Mouse (Mus musculus) kidney, embryonic 15.5 days (tissue): ENCODE measurements around the gene Aicda. TPM values are rescaled to one million over a fixed set of nuclear protein-coding genes. Genes with fewer than 3 reads are reported as not detected.
"Not testable (repeated sequence)": the region's sequence is repeated elsewhere in the genome, so short reads cannot be mapped to it uniquely, and the experiment has no call there.

Experiments
- ATAC-seq: fragments of 200-750 bp; cut with Nextera tagmentation; replicated peaks from 2 replicates; pipeline ENCODE4 v1.8.0; 2017; ENCODE audit warnings: moderate TSS enrichment; ENCODE audit not compliant: low FRiP score
- H3K27ac ChIP-seq: fragments of 300-500 bp; sonication (generic); 2 replicates; pipeline ENCODE4 v1.5.1; 2015; ENCODE audit warnings: mild to moderate bottlenecking, inconsistent platforms
- H3K27me3 ChIP-seq: fragments of 300-500 bp; sonication (generic); 2 replicates; pipeline ENCODE4 v1.6.1; 2015; ENCODE audit warnings: inconsistent platforms
- H3K36me3 ChIP-seq: fragments of 300-500 bp; sonication (generic); 2 replicates; pipeline ENCODE4 v1.6.1; 2015; ENCODE audit warnings: inconsistent platforms
- H3K4me1 ChIP-seq: fragments of 300-500 bp; sonication (generic); 2 replicates; pipeline ENCODE4 v1.6.1; 2015; ENCODE audit warnings: inconsistent platforms
- H3K4me2 ChIP-seq: fragments of 300-500 bp; sonication (generic); 2 replicates; pipeline ENCODE4 v1.6.1; 2015; ENCODE audit warnings: moderate library complexity, mild to moderate bottlenecking, inconsistent platforms
- H3K4me3 ChIP-seq: fragments of 300-500 bp; sonication (generic); replicated peaks from 2 replicates; pipeline ENCODE4 v1.5.1; 2015; ENCODE audit warnings: mild to moderate bottlenecking, inconsistent platforms
- H3K9ac ChIP-seq: fragments of 300-500 bp; sonication (generic); 2 replicates; pipeline ENCODE4 v1.6.1; 2015; ENCODE audit warnings: mild to moderate bottlenecking, inconsistent platforms
- H3K9me3 ChIP-seq: fragments of 300-500 bp; sonication (generic); replicated peaks from 2 replicates; pipeline ENCODE4 v1.6.1; 2016; ENCODE audit warnings: inconsistent platforms
- WGBS: fragments of 180-500 bp; shearing (Covaris S2); methylation state at CpG from one replicate; pipeline ENCODE4 v1.1.7; 2015; ENCODE audit warnings: mixed read lengths; 5-methylcytosine and 5-hydroxymethylcytosine counted together
- polyA plus RNA-seq: library from polyadenylated mRNA; unstranded; fragments of >200 nt; fragmentation: Nextera tagmentation; extraction: Ambion mirVana; gene quantifications from 2 replicates; pipeline ENCODE4 v1.2.1, GENCODE M21; 2015

Gene Aicda
- polyA plus RNA-seq: not detected in 2 replicates

DNA sequence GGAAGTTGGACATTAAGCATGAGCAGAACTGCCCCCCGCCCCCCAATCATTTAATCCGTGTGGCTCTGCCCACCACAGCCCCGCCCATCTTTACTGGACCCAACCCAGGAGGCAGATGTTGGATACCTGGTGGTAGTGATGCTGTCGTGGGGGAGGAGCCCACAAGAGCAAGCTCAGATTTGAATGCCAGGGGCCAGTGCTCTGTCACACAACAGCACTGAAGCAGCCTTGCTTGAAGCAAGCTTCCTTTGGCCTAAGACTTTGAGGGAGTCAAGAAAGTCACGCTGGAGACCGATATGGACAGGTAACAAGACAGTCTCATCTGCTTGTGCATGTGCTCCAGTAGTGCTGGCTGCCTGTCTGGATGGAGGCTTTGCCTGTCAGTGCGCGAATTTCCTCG is at the start of gene Aicda:
Gene Aicda (plus strand): TSS at position 196 of the 400 bp plus-strand sequence.
- WGBS: 54% methylated on average over 9 of the region's 9 CpGs
- Histone ChIP-seq H3K9ac (no peak within 1 kb of the TSS), H3K9me3 (no peaks in the 10 kb centered on the region), H3K36me3 (no peaks in the 10 kb centered on the region), H3K27ac (no peak within 1 kb of the TSS), H3K4me2 (no peak within 1 kb of the TSS), H3K4me1 (peaks cover 5% of the 10 kb centered on the region; the same call in 1 of the 2 replicates), H3K4me3 (no peak within 1 kb of the TSS), H3K27me3 (0 out of 2 replicates have a peak, but pooled peaks cover 8% of the 10 kb centered on the region)
- ATAC-seq: no peak

DNA sequence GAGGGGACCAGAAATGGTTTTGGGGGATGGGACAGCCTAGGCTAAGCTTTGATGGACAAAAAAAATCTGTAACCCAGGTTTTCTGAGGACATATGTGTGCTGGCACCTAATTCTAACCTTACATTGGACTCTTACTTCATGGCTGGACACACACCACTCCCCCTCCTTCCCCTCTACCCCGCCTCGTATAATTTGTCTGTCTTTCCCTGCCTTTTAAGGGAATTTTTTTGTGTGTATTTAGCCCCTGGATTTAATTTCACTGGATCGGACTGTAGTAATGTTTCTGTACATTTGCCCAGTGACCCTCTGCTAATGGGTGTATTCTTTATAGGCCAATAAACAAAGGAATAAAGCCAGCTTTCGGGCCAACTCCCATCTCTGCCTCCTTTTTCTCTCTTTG is 48.6 kb upstream of the Aicda start:
- no peak overlapping the region for H3K4me3 ChIP-seq
- H3K27ac ChIP-seq: no peak overlapping the region
- no peak overlapping the region for H3K9ac ChIP-seq
- peaks cover 9% of the 10 kb centered on the region for H3K4me1 ChIP-seq
- H3K4me2 ChIP-seq: no peak overlapping the region
- no peaks in the 10 kb centered on the region for H3K27me3 ChIP-seq
- H3K9me3 ChIP-seq: no peaks in the 10 kb centered on the region
- WGBS: 36% methylated on average over 4 of the region's 4 CpGs
- H3K36me3 ChIP-seq: no peaks in the 10 kb centered on the region
- ATAC-seq: 0 out of 2 replicates have a peak, but pooled peaks have one; percentile 43

DNA sequence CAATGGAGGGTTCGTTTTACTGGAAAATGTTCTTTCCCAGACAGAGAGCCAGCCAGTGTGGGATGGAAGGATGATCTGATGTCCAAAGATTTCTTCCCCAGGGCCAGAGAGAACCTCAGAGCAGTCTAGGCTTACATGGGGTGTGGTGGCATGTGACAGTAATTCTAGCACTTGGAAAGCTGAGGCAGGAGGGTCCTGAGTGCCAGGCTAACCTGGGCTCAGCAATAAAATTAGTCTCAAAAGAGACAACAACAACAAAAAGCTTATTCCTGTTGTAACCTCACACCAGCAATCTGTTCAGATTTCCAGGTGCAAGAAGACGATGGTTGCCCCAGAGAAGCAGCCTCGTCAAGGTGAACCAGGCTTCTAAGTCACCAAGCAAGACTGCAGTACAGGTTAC is 48.1 kb upstream of the Aicda start, which contains the start of gene Mfap5:
Gene Mfap5 (plus strand): TSS at position 301 of the 400 bp plus-strand sequence.
- H3K4me3 ChIP-seq: no peak within 1 kb of the TSS
- ATAC-seq: no peak
- H3K9ac ChIP-seq: no peak within 1 kb of the TSS
- no peak within 1 kb of the TSS for H3K27ac ChIP-seq
- peaks cover 9% of the 10 kb centered on the region for H3K4me1 ChIP-seq
- 87% methylated on average over 3 of the region's 3 CpGs for WGBS
- no peaks in the 10 kb centered on the region for H3K27me3 ChIP-seq
- no peaks in the 10 kb centered on the region for H3K9me3 ChIP-seq
- H3K4me2 ChIP-seq: no peak within 1 kb of the TSS
- H3K36me3 ChIP-seq: no peaks in the 10 kb centered on the region

DNA sequence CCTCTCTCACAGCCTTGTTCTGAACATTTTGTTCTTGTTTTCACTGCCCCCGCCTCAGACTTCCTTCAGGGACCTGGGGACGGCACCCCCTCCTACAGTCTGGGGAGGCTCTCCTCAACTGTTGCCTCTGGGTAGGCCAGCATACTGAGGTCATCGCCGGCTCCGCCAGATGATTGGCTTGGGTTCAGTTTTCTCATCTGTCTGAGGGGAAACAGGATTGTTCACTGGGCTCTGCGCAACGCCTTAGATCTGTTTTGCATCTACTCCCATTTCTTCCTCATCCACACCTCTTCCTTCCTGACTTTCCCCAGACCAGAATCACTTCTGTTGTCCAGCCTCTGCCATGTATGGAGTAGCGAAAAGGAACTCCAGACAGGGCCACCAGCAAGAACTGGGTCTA is 45.1 kb upstream of the Aicda start:
- ATAC-seq: no peak
- no peak overlapping the region for H3K4me2 ChIP-seq
- peaks cover 9% of the 10 kb centered on the region for H3K4me1 ChIP-seq
- no peak overlapping the region for H3K9ac ChIP-seq
- H3K36me3 ChIP-seq: no peaks in the 10 kb centered on the region
- 70% methylated on average over 8 of the region's 8 CpGs for WGBS
- H3K27me3 ChIP-seq: no peaks in the 10 kb centered on the region
- H3K27ac ChIP-seq: no peak overlapping the region
- no peaks in the 10 kb centered on the region for H3K9me3 ChIP-seq
- H3K4me3 ChIP-seq: no peak overlapping the region

- Histone ChIP-seq H3K4me1 (0 out of 2 replicates have a peak, but pooled peaks cover 2% of the 10 kb centered on the region), H3K4me3 (no peak overlapping the region), H3K27me3 (no peaks in the 10 kb centered on the region), H3K9me3 (no peaks in the 10 kb centered on the region), H3K9ac (no peak overlapping the region), H3K27ac (no peak overlapping the region), H3K36me3 (no peaks in the 10 kb centered on the region), H3K4me2 (no peak overlapping the region)
- no peak for ATAC-seq
- 53% methylated on average over 12 of the region's 12 CpGs for WGBS
Observed at GRCm38 (mm10) chr6:122512914-122513878, 40.4 kb upstream of the Aicda start.

DNA sequence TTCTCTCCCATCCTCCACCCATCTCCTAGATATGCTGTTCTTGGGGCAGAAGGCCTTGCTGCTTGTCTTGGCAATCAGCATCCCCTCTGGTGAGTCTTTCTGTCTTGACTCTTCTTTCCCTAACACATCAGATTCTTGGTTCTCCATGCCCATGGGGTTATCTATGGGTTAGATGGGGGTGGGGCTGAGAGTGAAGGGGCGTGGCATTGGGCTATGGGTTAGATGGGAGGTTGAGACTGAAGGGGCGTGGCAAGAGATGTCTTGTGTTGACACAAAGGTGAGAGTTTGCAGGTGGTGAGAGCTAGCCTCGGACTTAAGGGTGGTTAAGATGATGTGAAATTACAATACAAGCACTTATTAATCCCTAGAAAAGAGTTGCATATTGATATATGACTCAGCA is 39.3 kb upstream of the Aicda start:
- no peak overlapping the region for H3K27ac ChIP-seq
- no peak overlapping the region for H3K9ac ChIP-seq
- H3K27me3 ChIP-seq: no peaks in the 10 kb centered on the region
- ATAC-seq: no peak
- 0 out of 2 replicates have a peak, but pooled peaks cover 2% of the 10 kb centered on the region for H3K4me1 ChIP-seq
- H3K9me3 ChIP-seq: no peaks in the 10 kb centered on the region
- no peak overlapping the region for H3K4me2 ChIP-seq
- H3K4me3 ChIP-seq: no peak overlapping the region
- 75% methylated on average over 3 of the region's 3 CpGs for WGBS
- H3K36me3 ChIP-seq: no peaks in the 10 kb centered on the region

DNA sequence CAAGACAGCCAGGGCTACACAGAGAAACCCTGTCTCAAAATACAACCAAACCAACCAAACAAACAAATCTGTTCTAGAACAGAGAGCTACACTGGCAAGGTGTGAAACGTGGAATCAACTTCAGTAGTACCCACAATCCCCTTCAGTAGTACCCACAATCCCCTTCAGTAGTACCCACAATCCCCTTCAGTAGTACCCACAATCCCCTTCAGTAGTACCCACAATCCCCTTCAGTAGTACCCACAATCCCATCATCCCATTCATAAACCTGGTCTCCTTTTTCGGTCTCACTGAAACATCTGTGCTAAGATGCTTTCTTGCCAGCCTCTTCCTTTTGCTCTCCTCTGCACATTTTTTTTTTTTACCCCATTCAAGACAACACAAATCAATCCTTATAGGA is 37.8 kb upstream of the Aicda start:
- H3K9ac ChIP-seq, H3K9me3 ChIP-seq, H3K4me1 ChIP-seq, H3K4me3 ChIP-seq, H3K36me3 ChIP-seq, H3K27me3 ChIP-seq, ATAC-seq, H3K4me2 ChIP-seq, H3K27ac ChIP-seq: not testable (repeated sequence)
- WGBS: 89% methylated on average over 2 of the region's 2 CpGs

DNA sequence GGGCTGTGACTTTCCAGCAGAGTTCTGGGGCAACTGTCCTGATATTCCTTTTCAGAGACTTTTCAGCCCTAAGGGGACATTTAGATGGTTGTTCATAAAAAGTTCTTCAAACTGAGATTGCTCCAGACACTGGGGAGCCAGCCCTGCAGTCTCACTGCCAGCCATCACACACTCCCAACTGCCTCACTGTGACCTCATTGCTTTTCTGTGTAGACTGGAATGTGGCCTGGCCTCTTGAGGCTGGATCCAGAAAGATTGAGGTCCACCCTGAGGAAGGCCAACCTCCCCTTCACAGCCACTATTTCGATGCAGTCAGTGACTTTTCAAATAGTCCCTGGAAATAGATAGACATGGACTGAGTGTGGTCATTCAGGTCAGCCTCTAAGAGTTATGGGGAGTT is 35.9 kb upstream of the Aicda start:
- Histone ChIP-seq H3K4me1 (0 out of 2 replicates have a peak, but pooled peaks cover 3% of the 10 kb centered on the region), H3K9me3 (no peaks in the 10 kb centered on the region), H3K27ac (no peak overlapping the region), H3K27me3 (no peaks in the 10 kb centered on the region), H3K9ac (no peak overlapping the region), H3K4me3 (no peak overlapping the region), H3K36me3 (no peaks in the 10 kb centered on the region), H3K4me2 (no peak overlapping the region)
- no peak for ATAC-seq
- WGBS: 57% methylated on average over 1 of the region's 1 CpGs

- no peak for ATAC-seq
- Histone ChIP-seq H3K27ac (no peak overlapping the region), H3K27me3 (no peaks in the 10 kb centered on the region), H3K36me3 (no peaks in the 10 kb centered on the region), H3K9ac (no peak overlapping the region), H3K4me1 (0 out of 2 replicates have a peak, but pooled peaks cover 3% of the 10 kb centered on the region), H3K4me2 (no peak overlapping the region), H3K9me3 (no peaks in the 10 kb centered on the region), H3K4me3 (no peak overlapping the region)
- 41% methylated on average over 2 of the region's 2 CpGs for WGBS
Observed at GRCm38 (mm10) chr6:122519384-122519783, 34.2 kb upstream of the Aicda start.

DNA sequence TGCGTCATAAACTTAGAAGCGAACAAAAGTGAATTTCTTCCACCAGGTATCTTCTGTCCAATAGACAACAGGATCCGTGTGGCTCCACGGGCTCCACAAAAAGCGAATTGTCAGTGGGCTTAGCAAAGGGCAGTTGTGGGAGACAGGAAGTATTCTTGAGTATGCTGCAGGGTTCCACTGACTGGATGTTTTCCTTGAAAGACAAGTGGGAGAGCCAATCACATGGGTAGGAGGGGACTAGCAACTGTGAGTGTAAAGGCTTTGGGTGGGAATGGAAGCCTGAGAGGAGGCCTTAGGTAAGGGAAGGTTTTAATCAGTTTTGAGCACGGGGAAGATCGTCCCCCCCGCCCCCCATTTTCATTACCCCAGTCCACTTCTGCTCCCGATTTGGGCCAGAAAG is 31.0 kb upstream of the Aicda start:
- Histone ChIP-seq H3K27me3 (no peaks in the 10 kb centered on the region), H3K27ac (no peak overlapping the region), H3K36me3 (no peaks in the 10 kb centered on the region), H3K9ac (no peak overlapping the region), H3K9me3 (no peaks in the 10 kb centered on the region), H3K4me3 (no peak overlapping the region), H3K4me1 (0 out of 2 replicates have a peak, but pooled peaks cover 3% of the 10 kb centered on the region), H3K4me2 (no peak overlapping the region)
- 70% methylated on average over 9 of the region's 9 CpGs for WGBS
- peak; percentile 85 for ATAC-seq

GRCm38 (mm10) chr6:122523289-122523688 is 30.3 kb upstream of the Aicda start:
- no peaks in the 10 kb centered on the region for H3K36me3 ChIP-seq
- WGBS: 87% methylated on average over 8 of the region's 8 CpGs
- 0 out of 2 replicates have a peak, but pooled peaks have one; percentile 24 for ATAC-seq
- H3K4me2 ChIP-seq: no peak overlapping the region
- H3K4me3 ChIP-seq: no peak overlapping the region
- H3K27ac ChIP-seq: no peak overlapping the region
- 0 out of 2 replicates have a peak, but pooled peaks cover 3% of the 10 kb centered on the region for H3K4me1 ChIP-seq
- no peaks in the 10 kb centered on the region for H3K27me3 ChIP-seq
- no peak overlapping the region for H3K9ac ChIP-seq
- H3K9me3 ChIP-seq: no peaks in the 10 kb centered on the region

GRCm38 (mm10) chr6:122527596-122527995 is 26.0 kb upstream of the Aicda start:
- H3K4me1 ChIP-seq: 0 out of 2 replicates have a peak, but pooled peaks cover 3% of the 10 kb centered on the region
- no peaks in the 10 kb centered on the region for H3K9me3 ChIP-seq
- H3K36me3 ChIP-seq: no peaks in the 10 kb centered on the region
- no peak overlapping the region for H3K4me2 ChIP-seq
- no peak overlapping the region for H3K9ac ChIP-seq
- no peak overlapping the region for H3K27ac ChIP-seq
- no peak overlapping the region for H3K4me3 ChIP-seq
- no peak for ATAC-seq
- H3K27me3 ChIP-seq: no peaks in the 10 kb centered on the region
- 22% methylated on average over 12 of the region's 12 CpGs for WGBS
